Mouse (Mus musculus) embryonic facial prominence, embryonic 13.5 days (tissue): ENCODE data around the gene Ctdspl. TPM values are rescaled to one million over a fixed set of nuclear protein-coding genes. Genes with fewer than 3 reads are reported as not detected.
A peak's percentile ranks its signal among the peaks of the same experiment; 100 is the strongest.

Source experiments
- ATAC-seq: fragments of 200-750 bp; cut with Nextera tagmentation; 2 replicates; pipeline ENCODE4 v1.8.0; 2017; ENCODE audit warnings: low read depth; ENCODE audit not compliant: insufficient number of reproducible peaks, insufficient read depth, low FRiP score, low TSS enrichment
- H3K27ac ChIP-seq: fragments of 300-500 bp; sonication (generic); 2 replicates; pipeline ENCODE4 v1.5.1; 2015; ENCODE audit warnings: moderate library complexity, mild to moderate bottlenecking, inconsistent platforms
- H3K27me3 ChIP-seq: fragments of 300-500 bp; sonication (generic); 2 replicates; pipeline ENCODE4 v1.6.1; 2015; ENCODE audit warnings: mild to moderate bottlenecking, inconsistent platforms
- H3K36me3 ChIP-seq: fragments of 300-500 bp; sonication (generic); 2 replicates; pipeline ENCODE4 v1.6.1; 2015; ENCODE audit warnings: mild to moderate bottlenecking, inconsistent platforms
- H3K4me1 ChIP-seq: fragments of 300-500 bp; sonication (generic); 2 replicates; pipeline ENCODE4 v1.6.1; 2015; ENCODE audit warnings: inconsistent platforms
- H3K4me2 ChIP-seq: fragments of 300-500 bp; sonication (generic); 2 replicates; pipeline ENCODE4 v1.6.1; 2015; ENCODE audit warnings: moderate library complexity, mild to moderate bottlenecking, inconsistent platforms
- H3K4me3 ChIP-seq: fragments of 300-500 bp; sonication (generic); 2 replicates; pipeline ENCODE4 v1.5.1; 2015; ENCODE audit warnings: mild to moderate bottlenecking, inconsistent platforms
- H3K9ac ChIP-seq: fragments of 300-500 bp; sonication (generic); 2 replicates; pipeline ENCODE4 v1.6.1; 2015; ENCODE audit warnings: mild to moderate bottlenecking, inconsistent platforms
- H3K9me3 ChIP-seq: fragments of 300-500 bp; sonication (generic); 2 replicates; pipeline ENCODE4 v1.6.1; 2016; ENCODE audit warnings: inconsistent platforms
- WGBS: fragments of 180-500 bp; shearing (Covaris S2); methylation state at CpG from one replicate; pipeline ENCODE4 v1.1.7; 2015; ENCODE audit warnings: mixed read lengths; 5-methylcytosine and 5-hydroxymethylcytosine counted together
- polyA plus RNA-seq: library from polyadenylated mRNA; unstranded; fragments of >200 nt; fragmentation: Nextera tagmentation; extraction: Ambion mirVana; gene quantifications from 2 replicates; pipeline ENCODE4 v1.2.1, GENCODE M21; 2015

Ctdspl gene
- polyA plus RNA-seq, 1 experiment from 2014 or later, result 20.6 TPM

DNA sequence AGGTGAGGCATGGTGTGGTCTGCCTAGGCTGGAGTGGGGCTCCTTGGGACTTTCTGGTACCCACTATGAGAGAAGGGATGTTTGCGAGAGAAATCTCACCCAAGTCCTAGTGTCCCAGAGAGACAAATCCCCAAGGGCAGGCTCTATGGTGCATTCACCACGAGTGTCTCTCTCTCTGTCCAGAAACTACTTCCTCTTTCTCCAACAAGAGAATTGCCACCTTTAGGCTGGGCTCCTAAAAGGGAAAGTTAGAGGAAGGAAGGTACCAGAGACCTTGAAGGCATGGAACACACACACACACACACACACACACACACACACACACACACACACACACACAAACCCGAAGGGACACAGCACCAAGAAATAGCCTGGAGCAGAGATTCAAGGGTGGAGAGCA is 4.3 kb upstream of the Ctdspl start:
- 76% methylated on average over 3 of the region's 3 CpGs for WGBS
- Histone ChIP-seq H3K4me3 (no peak overlapping the region), H3K4me2 (no peak overlapping the region), H3K9ac (no peak overlapping the region), H3K27me3 (no peaks in the 10 kb centered on the region), H3K9me3 (no peaks in the 10 kb centered on the region), H3K27ac (no peak overlapping the region), H3K36me3 (no peaks in the 10 kb centered on the region), H3K4me1 (peaks cover 30% of the 10 kb centered on the region)
- no peak for ATAC-seq

GRCm38 (mm10) chr9:118924554-118925085 is 1.6 kb upstream of the Ctdspl start:
- ATAC-seq, result no peak
- Histone ChIP-seq H3K27ac (peak overlapping the region; percentile 96), H3K36me3 (no peaks in the 10 kb centered on the region)

GRCm38 (mm10) chr9:118925286-118926110 is 755 bp upstream of the Ctdspl start:
- Histone ChIP-seq H3K27me3 (no peaks in the 10 kb centered on the region), H3K4me3 (peak overlapping the region; percentile 92), H3K4me1 (peaks cover 45% of the 10 kb centered on the region), H3K9ac (peak overlapping the region; percentile 88), H3K36me3 (peaks cover 4% of the 10 kb centered on the region; the same call in 1 of the 2 replicates), H3K4me2 (peak overlapping the region; percentile 96), H3K9me3 (no peaks in the 10 kb centered on the region), H3K27ac (peak overlapping the region; percentile 96)
- under 1% methylated on average over 53 of the region's 53 CpGs for WGBS
- ATAC-seq, result peak; percentile 83

More at GRCm38 (mm10) chr9:118924554-118925085, 1.6 kb upstream of the Ctdspl start:
- Histone ChIP-seq H3K4me1 (peaks cover 45% of the 10 kb centered on the region), H3K27me3 (no peaks in the 10 kb centered on the region), H3K9ac (peak overlapping the region; percentile 74), H3K9me3 (no peaks in the 10 kb centered on the region), H3K4me2 (peak overlapping the region; percentile 96), H3K4me3 (peak overlapping the region; percentile 92)
- 10% methylated on average over 16 of the region's 16 CpGs for WGBS

DNA sequence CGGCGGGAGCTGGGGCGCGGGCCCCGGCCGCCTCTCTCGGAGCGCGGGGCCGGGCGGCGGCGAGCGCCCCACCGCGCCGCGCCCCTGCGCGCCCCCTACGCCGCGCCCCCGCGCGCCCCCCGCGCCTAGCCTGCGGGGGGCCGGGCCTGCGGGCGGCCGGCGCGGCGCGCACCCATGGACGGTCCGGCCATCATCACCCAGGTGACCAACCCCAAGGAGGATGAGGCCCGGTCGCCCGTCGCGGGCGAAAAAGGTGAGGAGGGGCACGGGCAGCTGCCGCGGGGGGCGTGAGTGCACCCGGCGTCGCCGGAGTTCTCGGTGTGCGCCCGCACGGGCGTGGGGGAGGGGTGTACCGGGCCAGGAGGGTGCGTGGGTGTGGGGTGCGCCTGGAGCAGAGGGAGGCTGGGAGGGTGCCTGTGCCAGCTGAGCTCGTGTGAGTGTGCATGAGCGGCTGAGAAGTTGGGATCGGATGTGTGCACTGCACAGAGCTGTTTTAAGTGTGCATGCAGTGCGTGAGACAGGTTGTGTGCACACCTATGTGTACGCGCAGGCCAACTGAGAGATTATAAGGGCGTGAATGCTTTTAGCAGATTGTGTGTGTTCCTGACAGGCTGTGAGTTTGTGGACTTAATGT is 552 bp downstream of the Ctdspl start:
- no peak for ATAC-seq
- no peaks in the 10 kb centered on the region for H3K9me3 ChIP-seq
- H3K27ac ChIP-seq, result peak overlapping the region; percentile 96
- peak overlapping the region; percentile 92 for H3K4me3 ChIP-seq
- peaks cover 42% of the 10 kb centered on the region for H3K4me1 ChIP-seq
- 2% methylated on average over 44 of the region's 68 CpGs for WGBS
- peak overlapping the region; percentile 96 for H3K4me2 ChIP-seq
- H3K36me3 ChIP-seq, result peaks cover 6% of the 10 kb centered on the region; the same call in 1 of the 2 replicates
- H3K9ac ChIP-seq, result peak overlapping the region; percentile 88
- no peaks in the 10 kb centered on the region for H3K27me3 ChIP-seq

GRCm38 (mm10) chr9:118927501-118927900 is 1.2 kb downstream of the Ctdspl start:
- peaks cover 6% of the 10 kb centered on the region; the same call in 1 of the 2 replicates for H3K36me3 ChIP-seq
- peak overlapping the region; percentile 88 for H3K9ac ChIP-seq
- H3K27me3 ChIP-seq, result no peaks in the 10 kb centered on the region
- no peak overlapping the region; the same call in 1 of the 2 replicates for H3K27ac ChIP-seq
- H3K4me3 ChIP-seq, result peak overlapping the region; percentile 92
- WGBS, result 25% methylated on average over 8 of the region's 8 CpGs
- peaks cover 42% of the 10 kb centered on the region for H3K4me1 ChIP-seq
- no peak for ATAC-seq
- H3K9me3 ChIP-seq, result no peaks in the 10 kb centered on the region
- H3K4me2 ChIP-seq, result peak overlapping the region; percentile 96

DNA sequence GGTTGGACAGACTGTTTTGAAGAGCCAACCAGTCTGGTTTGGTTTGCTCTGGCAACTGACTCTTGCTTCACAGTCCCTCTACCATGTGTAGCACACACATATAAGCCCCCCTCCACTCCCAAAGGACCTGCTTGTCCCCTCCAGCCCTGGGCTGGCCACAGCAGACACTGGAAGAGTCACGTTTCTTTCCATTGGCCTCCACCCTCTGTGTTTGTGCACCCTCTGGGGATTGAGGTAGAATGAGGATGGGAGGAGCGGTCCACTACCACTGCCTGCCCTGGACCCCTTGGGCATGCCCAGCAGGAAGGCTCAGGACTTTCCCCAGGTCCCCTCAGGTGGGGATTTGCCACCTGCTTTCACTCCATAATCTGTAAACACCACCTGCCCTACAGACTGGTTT is 1.8 kb downstream of the Ctdspl start:
- Histone ChIP-seq H3K4me1 (peaks cover 42% of the 10 kb centered on the region), H3K9ac (peak overlapping the region; percentile 88), H3K27me3 (no peaks in the 10 kb centered on the region), H3K9me3 (no peaks in the 10 kb centered on the region), H3K27ac (no peak overlapping the region; the same call in 1 of the 2 replicates), H3K4me2 (peak overlapping the region; percentile 96), H3K4me3 (peak overlapping the region; percentile 92), H3K36me3 (peaks cover 6% of the 10 kb centered on the region; the same call in 1 of the 2 replicates)
- WGBS, result 41% methylated on average over 2 of the region's 2 CpGs
- ATAC-seq, result no peak

- H3K27me3 ChIP-seq, result no peaks in the 10 kb centered on the region
- peak overlapping the region; percentile 88 for H3K9ac ChIP-seq
- no peak overlapping the region for H3K27ac ChIP-seq
- H3K4me2 ChIP-seq, result peak overlapping the region; percentile 96
- H3K36me3 ChIP-seq, result peaks cover 6% of the 10 kb centered on the region; the same call in 1 of the 2 replicates
- WGBS, result 49% methylated on average over 7 of the region's 7 CpGs
- H3K9me3 ChIP-seq, result no peaks in the 10 kb centered on the region
- peak overlapping the region; percentile 92; the same call in 1 of the 2 replicates for H3K4me3 ChIP-seq
- ATAC-seq, result no peak
- peaks cover 42% of the 10 kb centered on the region for H3K4me1 ChIP-seq
These were observed 2.4 kb downstream of the Ctdspl start for GRCm38 (mm10) chr9:118928656-118929055.

DNA sequence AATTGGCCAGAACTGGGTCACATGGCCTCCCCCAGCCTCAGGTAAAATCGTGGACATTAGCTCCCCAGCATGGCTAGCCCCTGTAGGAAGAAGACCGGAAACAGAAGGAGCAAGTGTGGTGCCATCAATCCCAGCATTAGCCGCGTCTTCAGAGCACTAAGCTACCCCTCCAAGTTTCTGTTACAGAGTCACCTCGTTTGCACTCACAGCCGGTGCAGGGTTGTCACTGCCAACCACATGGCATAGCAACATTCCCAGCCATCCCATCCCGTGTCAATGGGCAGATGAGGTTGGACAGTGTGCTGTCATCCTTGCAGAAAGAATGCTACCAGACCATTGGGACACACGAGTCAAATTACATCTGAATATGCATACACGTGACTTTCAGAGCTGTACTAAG is 4.4 kb downstream of the Ctdspl start:
- Histone ChIP-seq H3K36me3 (peaks cover 6% of the 10 kb centered on the region; the same call in 1 of the 2 replicates), H3K4me2 (no peak overlapping the region), H3K9me3 (no peaks in the 10 kb centered on the region), H3K27ac (no peak overlapping the region), H3K4me1 (peaks cover 43% of the 10 kb centered on the region), H3K4me3 (no peak overlapping the region), H3K9ac (no peak overlapping the region), H3K27me3 (no peaks in the 10 kb centered on the region)
- ATAC-seq, result no peak
- 66% methylated on average over 9 of the region's 9 CpGs for WGBS

DNA sequence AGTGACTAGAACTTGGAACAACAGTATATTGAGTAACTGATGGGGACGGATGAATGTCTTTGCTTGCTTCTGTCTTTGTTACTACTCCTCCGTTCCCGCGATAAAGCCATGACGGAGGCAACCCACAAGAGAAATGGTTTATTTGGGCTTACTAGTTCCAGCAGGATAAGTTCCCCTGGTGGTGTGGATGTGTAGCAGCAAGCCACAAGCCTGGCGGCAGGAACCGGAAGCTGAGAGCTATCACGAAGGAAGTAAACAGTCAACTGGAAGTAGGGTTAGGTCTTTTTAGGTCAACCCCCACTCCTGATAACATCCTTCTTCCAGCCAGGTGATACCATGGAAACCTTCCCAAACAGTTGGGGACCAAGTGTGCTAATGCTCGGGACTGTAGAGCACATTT is 7.5 kb downstream of the Ctdspl start:
- WGBS, result 94% methylated on average over 9 of the region's 9 CpGs
- ATAC-seq, result no peak

GRCm38 (mm10) chr9:118934319-118934718 is 8.1 kb downstream of the Ctdspl start:
- 67% methylated on average over 12 of the region's 12 CpGs for WGBS
- ATAC-seq, result no peak
- Histone ChIP-seq H3K27ac (no peak overlapping the region), H3K9ac (no peak overlapping the region), H3K4me1 (peaks cover 42% of the 10 kb centered on the region), H3K4me2 (no peak overlapping the region), H3K9me3 (no peaks in the 10 kb centered on the region), H3K27me3 (no peaks in the 10 kb centered on the region), H3K36me3 (peaks cover 6% of the 10 kb centered on the region; the same call in 1 of the 2 replicates), H3K4me3 (no peak overlapping the region)

More for the DNA sequence above, 7.5 kb downstream of the Ctdspl start:
- Histone ChIP-seq H3K27ac (no peak overlapping the region), H3K36me3 (peaks cover 6% of the 10 kb centered on the region; the same call in 1 of the 2 replicates), H3K4me1 (peaks cover 43% of the 10 kb centered on the region), H3K4me3 (no peak overlapping the region), H3K4me2 (no peak overlapping the region), H3K27me3 (no peaks in the 10 kb centered on the region), H3K9me3 (no peaks in the 10 kb centered on the region), H3K9ac (no peak overlapping the region)

DNA sequence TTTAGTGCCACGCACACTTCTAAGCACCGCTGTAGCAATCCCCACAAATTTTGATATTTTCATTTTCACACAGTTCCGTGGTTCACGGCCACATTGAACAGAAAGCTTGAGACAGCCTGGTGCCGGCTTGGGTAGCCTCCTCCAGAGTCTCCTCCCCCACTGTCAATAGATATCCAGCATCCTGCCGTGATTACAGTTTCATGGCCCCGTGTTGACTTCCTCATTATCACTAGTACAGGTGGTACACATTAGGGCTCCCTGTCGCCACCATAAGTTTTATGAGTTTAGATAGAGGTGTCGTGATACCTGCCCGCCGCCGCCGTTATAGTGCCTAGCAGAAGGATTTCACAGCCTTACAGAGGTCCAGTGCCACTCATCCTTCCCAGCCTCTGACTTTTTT is 8.8 kb downstream of the Ctdspl start:
- WGBS, result 73% methylated on average over 13 of the region's 13 CpGs

More for the DNA sequence above, 8.8 kb downstream of the Ctdspl start:
- H3K4me2 ChIP-seq, result no peak overlapping the region
- ATAC-seq, result no peak
- H3K4me3 ChIP-seq, result no peak overlapping the region
- no peak overlapping the region for H3K9ac ChIP-seq
- H3K36me3 ChIP-seq, result peaks cover 3% of the 10 kb centered on the region; the same call in 1 of the 2 replicates
- no peak overlapping the region for H3K27ac ChIP-seq
- peaks cover 42% of the 10 kb centered on the region for H3K4me1 ChIP-seq
- no peaks in the 10 kb centered on the region for H3K27me3 ChIP-seq
- H3K9me3 ChIP-seq, result no peaks in the 10 kb centered on the region
